Mouse (Mus musculus) midbrain, embryonic 11.5 days (tissue): ENCODE measurements at regions not wholly inside any gene's neighbourhood (a gene's known extent, or its start where the extent isn't known, plus 50 kb on each side); places are given as distances from the start of the nearest gene placed in this dataset.

Source experiments
- ATAC-seq: fragments of 200-750 bp; cut with Nextera tagmentation; 2 replicates; pipeline ENCODE4 v1.8.0; 2017; ENCODE audit warnings: moderate TSS enrichment, moderate library complexity; ENCODE audit not compliant: low FRiP score
- DNase-seq: peaks from one replicate; pipeline ENCODE4 v3.0.0; 2015; ENCODE audit warnings: low spot score; ENCODE audit errors: missing footprints
- H3K27ac ChIP-seq: fragments of 300-500 bp; sonication (generic); 2 replicates; pipeline ENCODE4 v1.5.1; 2014; ENCODE audit warnings: low read depth, low read length
- H3K27me3 ChIP-seq: fragments of 300-500 bp; sonication (generic); 2 replicates; pipeline ENCODE4 v1.6.1; 2014; ENCODE audit warnings: mild to moderate bottlenecking, low read length, moderate library complexity, mixed read lengths; ENCODE audit not compliant: control insufficient read depth, insufficient read depth
- H3K36me3 ChIP-seq: fragments of 300-500 bp; sonication (generic); 2 replicates; pipeline ENCODE4 v1.6.1; 2014; ENCODE audit warnings: mild to moderate bottlenecking, low read length, moderate library complexity, mixed read lengths; ENCODE audit not compliant: control insufficient read depth, insufficient read depth
- H3K4me1 ChIP-seq: fragments of 300-500 bp; sonication (generic); 2 replicates; pipeline ENCODE4 v1.6.1; 2014; ENCODE audit warnings: low read length; ENCODE audit not compliant: control insufficient read depth, insufficient read depth
- H3K4me2 ChIP-seq: fragments of 300-500 bp; sonication (generic); 2 replicates; pipeline ENCODE4 v1.6.1; 2014; ENCODE audit warnings: mild to moderate bottlenecking, moderate library complexity
- H3K4me3 ChIP-seq: fragments of 300-500 bp; sonication (generic); 2 replicates; pipeline ENCODE4 v1.5.1; 2014; ENCODE audit warnings: low read depth, low read length
- H3K9ac ChIP-seq: fragments of 300-500 bp; sonication (generic); 2 replicates; pipeline ENCODE4 v1.6.1; 2014; ENCODE audit warnings: low read length
- H3K9me3 ChIP-seq: fragments of 300-500 bp; sonication (generic); 2 replicates; pipeline ENCODE4 v1.6.1; 2016; ENCODE audit warnings: low read length; ENCODE audit not compliant: control insufficient read depth
- WGBS: fragments of 180-500 bp; shearing (Covaris S2); extraction: QIAGEN DNeasy Blood & Tissue Kit; methylation state at CpG from one replicate; pipeline ENCODE4 v1.1.7; 2014; 5-methylcytosine and 5-hydroxymethylcytosine counted together

- H3K36me3 ChIP-seq: no peaks in the 10 kb centered on the region
- DNase-seq (no peak), ATAC-seq (no peak)
- H3K9me3 ChIP-seq: no peaks in the 10 kb centered on the region
- H3K4me3 ChIP-seq: no peak overlapping the region
- no peak overlapping the region for H3K27ac ChIP-seq
- no peaks in the 10 kb centered on the region for H3K27me3 ChIP-seq
- no peak overlapping the region for H3K4me2 ChIP-seq
- WGBS: 89% methylated on average over 2 of the region's 2 CpGs
- no peaks in the 10 kb centered on the region; the same call in 1 of the 2 replicates for H3K4me1 ChIP-seq
- no peak overlapping the region for H3K9ac ChIP-seq
Measured at GRCm38 (mm10) chr1:193644506-193644905, 274.4 kb upstream of the Camk1g start.

- Histone ChIP-seq H3K27ac (no peak overlapping the region), H3K9me3 (no peaks in the 10 kb centered on the region), H3K36me3 (no peaks in the 10 kb centered on the region), H3K27me3 (no peaks in the 10 kb centered on the region; the same call in 1 of the 2 replicates), H3K4me3 (no peak overlapping the region), H3K4me2 (no peak overlapping the region), H3K4me1 (no peaks in the 10 kb centered on the region), H3K9ac (no peak overlapping the region)
- WGBS: 81% methylated on average over 5 of the region's 5 CpGs
- ATAC-seq (no peak), DNase-seq (no peak)
Measured at GRCm38 (mm10) chr1:193636451-193636850, 266.4 kb upstream of the Camk1g start.

GRCm38 (mm10) chr1:193632115-193632514, 262.0 kb upstream of the Camk1g start:
- H3K4me2 ChIP-seq: no peak overlapping the region
- H3K9me3 ChIP-seq: no peaks in the 10 kb centered on the region
- no peak overlapping the region for H3K4me3 ChIP-seq
- no peak overlapping the region for H3K9ac ChIP-seq
- DNase-seq (no peak), ATAC-seq (no peak)
- no peaks in the 10 kb centered on the region; the same call in 1 of the 2 replicates for H3K27me3 ChIP-seq
- no peak overlapping the region for H3K27ac ChIP-seq
- 90% methylated on average over 2 of the region's 2 CpGs for WGBS
- H3K4me1 ChIP-seq: no peaks in the 10 kb centered on the region
- H3K36me3 ChIP-seq: no peaks in the 10 kb centered on the region

DNA sequence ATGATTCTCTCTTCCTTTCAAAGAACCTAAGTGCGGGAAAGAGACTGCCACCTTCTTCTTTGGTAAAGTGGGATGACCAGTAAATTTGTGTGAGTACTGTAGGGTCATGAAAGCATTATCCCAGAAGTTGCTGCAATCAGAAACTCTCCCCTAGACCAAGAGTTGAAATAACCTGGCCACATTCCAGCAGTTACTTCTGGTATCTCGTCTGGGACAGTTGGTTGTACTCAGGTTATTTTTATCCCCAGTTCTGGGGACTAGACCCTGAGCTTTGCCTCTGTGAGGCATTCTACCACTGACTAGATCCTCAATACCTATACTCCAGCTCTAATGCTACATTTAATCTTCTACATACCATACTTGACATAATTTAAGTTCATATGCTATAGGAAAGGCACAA, 259.8 kb upstream of the Camk1g start:
- H3K36me3 ChIP-seq: no peaks in the 10 kb centered on the region
- no peaks in the 10 kb centered on the region for H3K27me3 ChIP-seq
- no peaks in the 10 kb centered on the region for H3K9me3 ChIP-seq
- H3K27ac ChIP-seq: no peak overlapping the region
- H3K4me3 ChIP-seq: no peak overlapping the region
- no peak overlapping the region for H3K4me2 ChIP-seq
- no peak overlapping the region for H3K9ac ChIP-seq
- DNase-seq (no peak), ATAC-seq (no peak)
- H3K4me1 ChIP-seq: no peaks in the 10 kb centered on the region
- 77% methylated on average over 2 of the region's 2 CpGs for WGBS

- Histone ChIP-seq H3K4me1 (no peaks in the 10 kb centered on the region), H3K36me3 (no peaks in the 10 kb centered on the region), H3K9me3 (no peaks in the 10 kb centered on the region), H3K4me2 (no peak overlapping the region), H3K27ac (no peak overlapping the region), H3K27me3 (no peaks in the 10 kb centered on the region; the same call in 1 of the 2 replicates), H3K9ac (no peak overlapping the region), H3K4me3 (no peak overlapping the region)
- no peak for ATAC-seq
- DNase-seq: no peak
- 76% methylated on average over 16 of the region's 16 CpGs for WGBS
Measured at GRCm38 (mm10) chr1:193626924-193627849, 257.1 kb upstream of the Camk1g start.

DNA sequence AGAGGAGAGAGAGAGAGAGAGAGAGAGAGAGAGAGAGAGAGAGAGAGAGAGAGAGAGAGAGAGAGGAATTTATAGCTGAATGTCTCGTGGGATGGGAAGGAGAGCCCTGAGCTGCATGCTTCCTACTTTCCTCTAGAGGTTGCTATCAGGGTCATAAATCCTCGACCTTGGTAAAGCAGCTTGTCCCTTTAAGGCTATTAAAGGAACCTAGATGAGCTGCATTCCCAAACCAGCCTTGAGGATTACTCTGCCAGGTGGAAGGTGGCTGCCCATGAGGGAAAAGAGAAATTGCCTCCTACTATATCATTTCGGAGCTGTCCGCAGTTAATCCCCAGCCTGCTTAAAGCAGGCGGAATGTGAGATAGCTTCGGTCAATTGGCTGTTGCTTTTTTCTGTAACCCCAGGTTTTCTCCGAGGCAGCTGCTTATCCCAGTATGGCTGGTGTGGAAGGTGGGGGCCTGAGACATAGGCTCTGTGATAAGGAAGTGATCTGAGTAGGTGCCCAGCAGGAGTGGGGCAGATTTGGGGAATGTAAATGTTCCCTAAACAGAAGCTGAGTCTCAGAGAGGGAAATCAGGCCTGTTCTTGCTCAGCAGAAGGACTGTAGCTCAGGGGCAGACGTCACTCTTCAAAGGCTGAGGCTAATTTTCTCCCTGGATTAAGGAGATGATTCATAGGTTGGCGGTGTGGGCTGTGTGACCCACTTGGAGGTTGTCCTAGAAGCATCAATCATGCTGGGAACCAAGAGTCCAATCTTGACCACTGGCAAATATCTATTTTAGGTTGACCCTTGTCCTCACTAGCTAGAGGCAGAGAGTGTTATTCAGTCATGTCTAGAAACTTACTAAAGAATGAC, 255.2 kb upstream of the Camk1g start:
- 18% methylated on average over 9 of the region's 9 CpGs for WGBS
- no peaks in the 10 kb centered on the region; the same call in 1 of the 2 replicates for H3K27me3 ChIP-seq
- no peaks in the 10 kb centered on the region for H3K9me3 ChIP-seq
- no peaks in the 10 kb centered on the region for H3K4me1 ChIP-seq
- no peak overlapping the region for H3K9ac ChIP-seq
- ATAC-seq (no peak), DNase-seq (no peak)
- no peaks in the 10 kb centered on the region for H3K36me3 ChIP-seq
- H3K4me3 ChIP-seq: no peak overlapping the region
- no peak overlapping the region for H3K4me2 ChIP-seq
- H3K27ac ChIP-seq: no peak overlapping the region

- ATAC-seq (no peak), DNase-seq (no peak)
- Histone ChIP-seq H3K9me3 (no peaks in the 10 kb centered on the region), H3K27me3 (no peaks in the 10 kb centered on the region; the same call in 1 of the 2 replicates), H3K27ac (no peak overlapping the region), H3K4me2 (no peak overlapping the region), H3K36me3 (no peaks in the 10 kb centered on the region), H3K4me3 (no peak overlapping the region), H3K9ac (no peak overlapping the region), H3K4me1 (no peaks in the 10 kb centered on the region)
- WGBS: 94% methylated on average over 3 of the region's 3 CpGs
Measured at GRCm38 (mm10) chr1:193623571-193623970, 253.5 kb upstream of the Camk1g start.

- no peaks in the 10 kb centered on the region for H3K36me3 ChIP-seq
- 79% methylated on average over 8 of the region's 8 CpGs for WGBS
- no peak overlapping the region for H3K27ac ChIP-seq
- H3K4me3 ChIP-seq: no peak overlapping the region
- H3K9ac ChIP-seq: no peak overlapping the region
- no peaks in the 10 kb centered on the region for H3K4me1 ChIP-seq
- H3K27me3 ChIP-seq: no peaks in the 10 kb centered on the region
- DNase-seq: no peak
- no peak overlapping the region for H3K4me2 ChIP-seq
- H3K9me3 ChIP-seq: no peaks in the 10 kb centered on the region
- no peak for ATAC-seq
Measured at GRCm38 (mm10) chr1:193618250-193618649, 248.2 kb upstream of the Camk1g start.

- no peaks in the 10 kb centered on the region for H3K27me3 ChIP-seq
- no peak overlapping the region for H3K27ac ChIP-seq
- DNase-seq: no peak
- H3K4me1 ChIP-seq: no peaks in the 10 kb centered on the region
- no peak overlapping the region for H3K9ac ChIP-seq
- H3K4me3 ChIP-seq: no peak overlapping the region
- no peaks in the 10 kb centered on the region for H3K36me3 ChIP-seq
- ATAC-seq: no peak
- H3K9me3 ChIP-seq: no peaks in the 10 kb centered on the region
- no peak overlapping the region for H3K4me2 ChIP-seq
- WGBS: 80% methylated on average over 4 of the region's 4 CpGs
Measured at GRCm38 (mm10) chr1:193610471-193610870, 240.4 kb upstream of the Camk1g start.
